Mouse (Mus musculus) gastrocnemius, postnatal 25 days (tissue): Measurements from ENCODE around the gene Tanc1. TPM values are rescaled to one million over a fixed set of nuclear protein-coding genes. Genes with fewer than 3 reads are reported as not detected.

Experiments used
- DNase-seq: peaks from one replicate; pipeline ENCODE4 v3.0.0; 2022
- total RNA-seq, 2 experiments: library from RNA; stranded (reverse); gene quantifications; 1 replicate in 1 of 2; 2 replicates in 1 of 2; pipeline ENCODE4 v1.2.3; 2021

The Tanc1 gene
- total RNA-seq, 2 experiments from 2014 or later, result 6.2 to 7.9 TPM

GRCm38 (mm10) chr2:59758139-59758918 is 146.5 kb downstream of the Tanc1 start:
- DNase-seq, result no peak

GRCm38 (mm10) chr2:59760731-59761130 is 148.9 kb downstream of the Tanc1 start:
- no peak for DNase-seq

DNA sequence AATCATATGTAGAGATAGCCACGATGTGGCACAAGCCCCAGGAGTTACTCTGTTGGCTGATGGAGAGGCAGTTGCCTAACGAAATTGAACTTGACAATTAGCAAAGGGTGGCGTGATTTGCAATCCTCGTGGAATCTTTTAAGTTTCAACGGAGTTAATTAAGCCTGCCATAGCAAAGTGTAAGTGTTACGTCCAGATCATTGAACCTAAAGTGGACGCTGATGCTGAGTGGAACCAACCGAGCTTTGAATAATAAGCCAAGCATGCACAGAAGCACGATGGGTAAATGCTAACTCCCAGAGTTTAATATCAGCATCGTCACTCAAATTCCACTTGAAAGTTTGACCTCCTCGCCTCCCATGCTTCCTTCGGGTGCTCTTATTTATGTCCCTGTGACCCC is 149.3 kb downstream of the Tanc1 start:
- DNase-seq, result no peak

GRCm38 (mm10) chr2:59762277-59762676 is 150.4 kb downstream of the Tanc1 start:
- DNase-seq, result no peak

GRCm38 (mm10) chr2:59765671-59766070 is 153.8 kb downstream of the Tanc1 start:
- no peak for DNase-seq

DNA sequence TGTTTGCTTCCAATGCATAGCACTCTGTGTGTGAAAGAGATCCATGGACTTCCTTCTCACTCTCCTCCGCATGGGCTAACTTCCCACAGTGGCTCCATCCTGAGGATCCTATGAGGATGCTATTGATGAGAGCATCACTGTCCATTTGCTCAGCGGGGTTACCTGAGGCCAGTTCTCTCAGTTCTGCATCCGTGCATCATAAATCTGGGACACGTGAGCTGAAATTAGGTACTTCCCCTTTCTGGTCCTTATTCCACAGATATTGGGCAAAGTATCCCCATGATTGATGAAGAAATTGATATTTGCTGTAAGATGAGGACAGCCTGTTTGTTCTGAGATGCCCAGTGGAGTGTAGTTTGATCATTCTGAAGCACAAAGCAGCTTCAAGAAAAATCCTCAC is 156.1 kb downstream of the Tanc1 start:
- DNase-seq, result no peak

DNA sequence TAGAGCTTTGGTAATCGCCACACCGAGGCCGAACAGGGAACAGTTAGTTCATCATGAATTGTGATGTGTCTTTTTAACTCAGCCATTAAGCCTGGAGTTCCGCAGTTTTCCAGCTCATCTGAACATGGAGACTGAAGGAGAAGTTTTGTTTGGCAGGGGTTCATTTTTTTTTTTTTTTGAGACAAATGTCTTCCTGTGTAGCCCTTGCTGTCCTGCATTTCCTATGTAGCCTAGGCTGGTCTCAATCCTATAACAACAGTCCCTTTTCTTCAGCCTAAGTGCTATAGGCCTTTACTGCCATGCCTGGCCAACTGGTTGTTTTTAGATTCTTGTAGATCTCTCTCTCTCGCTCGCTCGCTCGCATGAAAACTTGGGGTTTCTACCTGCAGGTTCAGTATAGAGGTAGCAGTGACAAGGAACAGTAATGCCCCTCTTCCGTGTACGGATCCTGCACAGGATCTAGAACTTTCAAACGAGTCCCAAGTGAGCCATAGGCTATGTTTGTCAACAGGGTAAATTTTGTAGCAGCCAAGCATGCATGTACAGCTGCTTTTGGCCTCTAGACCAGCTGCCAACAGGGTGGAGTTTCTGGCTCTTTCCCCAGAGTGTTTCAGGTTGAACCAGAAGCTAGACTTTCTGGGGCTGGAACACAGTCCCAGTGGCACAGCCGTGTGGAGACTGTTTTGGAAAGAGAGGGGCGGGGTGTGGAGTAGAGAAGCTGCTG is 157.0 kb downstream of the Tanc1 start:
- peak; percentile 55 for DNase-seq

- DNase-seq, result no peak
Measured at GRCm38 (mm10) chr2:59769385-59769735, 157.5 kb downstream of the Tanc1 start.

GRCm38 (mm10) chr2:59771708-59772107 is 159.9 kb downstream of the Tanc1 start:
- no peak for DNase-seq

DNA sequence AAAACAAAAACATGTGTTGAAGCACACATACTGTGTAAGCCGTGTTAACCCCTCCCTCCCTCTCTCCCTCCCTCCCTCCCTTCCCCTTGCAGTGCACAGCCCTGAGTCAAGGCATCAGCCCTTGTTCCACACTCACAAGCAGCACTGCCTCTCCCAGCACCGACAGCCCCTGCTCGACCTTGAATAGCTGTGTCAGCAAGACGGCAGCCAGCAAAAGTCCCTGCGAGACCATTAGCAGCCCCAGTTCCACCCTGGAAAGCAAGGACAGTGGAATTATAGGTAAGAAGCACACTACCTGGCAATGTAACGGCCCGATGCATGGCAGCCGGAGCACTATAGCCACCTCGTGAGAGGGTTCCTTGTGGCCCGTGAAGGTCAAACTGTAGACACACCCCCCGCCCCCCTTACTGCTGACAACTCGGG is 160.4 kb downstream of the Tanc1 start:
- no peak for DNase-seq

DNA sequence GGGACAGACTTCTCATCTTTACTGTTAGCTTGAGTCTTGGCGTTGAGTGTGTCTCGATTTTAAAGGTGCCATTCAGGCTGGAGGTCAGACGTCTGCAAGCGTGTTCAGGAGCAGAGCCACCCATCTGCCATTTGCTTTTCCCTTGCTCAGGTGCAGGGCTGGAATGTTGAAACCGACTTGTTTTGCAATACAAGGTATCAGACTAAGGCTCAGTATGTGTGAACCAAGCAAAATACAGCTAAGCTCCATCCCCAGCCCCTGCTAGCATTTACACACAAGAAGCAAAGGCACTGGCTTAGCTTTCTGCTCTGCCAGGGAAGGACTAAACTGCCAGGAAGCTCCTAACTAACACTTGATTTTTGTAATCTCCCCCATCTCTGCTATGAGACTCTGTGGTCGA is 162.5 kb downstream of the Tanc1 start:
- no peak for DNase-seq

DNA sequence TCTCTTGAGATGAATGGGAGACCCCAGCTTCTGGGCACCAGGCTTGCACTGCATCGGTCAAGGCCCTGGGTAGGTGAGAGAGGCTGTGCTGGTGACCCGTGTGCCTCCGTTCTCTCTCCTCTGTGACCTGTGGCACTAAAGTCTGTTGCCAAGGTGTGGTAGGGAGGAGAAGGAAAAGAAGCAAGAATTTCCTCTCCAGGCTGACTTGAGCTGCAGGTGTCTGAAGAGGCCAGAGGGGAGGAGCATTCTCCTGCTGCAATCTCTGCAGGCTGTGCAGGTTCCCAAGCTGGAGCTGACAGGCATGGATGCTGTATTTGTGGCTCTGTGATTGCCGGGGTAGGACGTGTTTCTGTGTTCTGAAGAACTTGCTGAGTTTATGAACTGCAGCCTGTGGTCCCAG is 163.3 kb downstream of the Tanc1 start:
- no peak for DNase-seq

- no peak for DNase-seq
Measured at GRCm38 (mm10) chr2:59775820-59776219, 164.0 kb downstream of the Tanc1 start.

DNA sequence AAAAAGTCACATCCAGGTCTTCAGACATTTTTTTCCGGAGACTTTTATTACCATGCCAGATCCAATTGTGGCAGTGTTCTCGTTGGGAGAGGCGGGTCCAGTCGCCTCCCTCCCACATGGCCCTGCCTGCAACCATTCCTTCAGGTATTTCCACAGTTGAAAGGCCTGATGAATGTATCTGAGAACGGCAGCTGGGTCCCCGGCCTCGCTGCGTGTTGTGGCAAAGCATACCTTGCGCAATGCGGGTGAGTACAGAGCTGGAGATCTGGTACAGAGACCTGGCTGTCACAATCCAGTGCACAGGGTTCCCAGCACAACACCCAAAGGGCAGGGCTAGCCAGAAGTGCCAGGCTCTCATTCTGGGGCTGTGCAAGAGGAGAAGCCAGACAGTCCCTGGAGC is 167.5 kb downstream of the Tanc1 start:
- DNase-seq, result no peak

DNA sequence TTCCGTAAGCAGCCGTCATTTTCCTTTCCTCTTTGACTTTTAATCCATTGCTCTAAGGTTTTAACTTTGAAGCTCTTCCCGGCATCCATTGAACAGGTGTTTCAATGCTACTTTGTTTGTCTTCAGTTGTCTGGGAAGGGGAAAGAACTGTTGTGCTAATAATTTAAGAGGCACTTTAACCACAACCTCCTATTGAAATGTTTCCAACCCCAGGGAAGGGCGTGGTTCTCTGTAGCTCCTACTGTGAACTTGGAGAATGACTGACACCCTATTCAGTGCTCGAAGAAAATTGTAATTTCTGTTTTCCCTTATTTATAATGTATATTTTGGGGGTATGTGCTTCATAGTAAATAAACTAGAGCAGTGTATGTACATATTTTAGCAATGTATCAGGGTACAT is 168.4 kb downstream of the Tanc1 start:
- no peak for DNase-seq

GRCm38 (mm10) chr2:59783055-59783831 is 171.4 kb downstream of the Tanc1 start:
- DNase-seq, result no peak

DNA sequence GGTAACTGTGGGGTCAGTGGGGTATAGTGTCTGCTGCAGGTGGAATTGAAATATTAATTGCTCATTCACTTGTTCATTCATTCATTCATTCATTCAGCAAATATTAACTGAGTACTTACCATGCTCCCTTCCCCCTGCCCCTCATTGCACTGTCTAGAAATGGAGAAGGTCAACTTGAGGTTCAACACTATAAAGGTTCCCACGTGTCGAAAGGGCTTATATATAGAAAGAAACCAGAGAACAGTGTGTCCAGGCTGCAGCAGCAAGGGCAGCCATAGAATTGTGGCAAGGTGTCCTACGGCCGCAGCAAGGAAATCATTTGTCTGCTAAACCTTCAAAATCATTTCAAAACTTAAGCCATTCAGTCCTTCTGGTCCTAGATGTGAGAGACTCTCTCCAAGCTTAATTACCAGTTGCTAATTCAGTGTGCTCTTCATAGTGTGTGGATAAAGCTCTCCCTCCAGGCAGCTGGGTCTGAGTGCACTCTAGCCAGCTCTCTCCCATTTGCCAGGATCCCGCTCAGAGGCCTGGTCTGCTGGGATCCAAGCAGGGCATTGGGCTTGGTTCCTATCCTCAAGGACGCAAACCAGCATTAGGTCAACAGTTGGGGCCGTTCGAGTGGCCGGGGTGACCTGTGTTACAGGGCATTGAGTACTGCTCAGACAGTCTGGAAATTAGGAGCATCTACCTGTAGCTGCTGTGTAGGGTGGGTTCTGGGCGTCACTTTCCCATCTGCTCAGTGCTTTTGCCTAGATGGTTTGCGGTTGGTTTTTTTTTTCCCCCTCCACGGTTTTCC is 172.2 kb downstream of the Tanc1 start:
- DNase-seq, result no peak

GRCm38 (mm10) chr2:59784628-59784883 is 172.7 kb downstream of the Tanc1 start:
- no peak for DNase-seq

- no peak for DNase-seq
Measured at GRCm38 (mm10) chr2:59785597-59785996, 173.8 kb downstream of the Tanc1 start.

DNA sequence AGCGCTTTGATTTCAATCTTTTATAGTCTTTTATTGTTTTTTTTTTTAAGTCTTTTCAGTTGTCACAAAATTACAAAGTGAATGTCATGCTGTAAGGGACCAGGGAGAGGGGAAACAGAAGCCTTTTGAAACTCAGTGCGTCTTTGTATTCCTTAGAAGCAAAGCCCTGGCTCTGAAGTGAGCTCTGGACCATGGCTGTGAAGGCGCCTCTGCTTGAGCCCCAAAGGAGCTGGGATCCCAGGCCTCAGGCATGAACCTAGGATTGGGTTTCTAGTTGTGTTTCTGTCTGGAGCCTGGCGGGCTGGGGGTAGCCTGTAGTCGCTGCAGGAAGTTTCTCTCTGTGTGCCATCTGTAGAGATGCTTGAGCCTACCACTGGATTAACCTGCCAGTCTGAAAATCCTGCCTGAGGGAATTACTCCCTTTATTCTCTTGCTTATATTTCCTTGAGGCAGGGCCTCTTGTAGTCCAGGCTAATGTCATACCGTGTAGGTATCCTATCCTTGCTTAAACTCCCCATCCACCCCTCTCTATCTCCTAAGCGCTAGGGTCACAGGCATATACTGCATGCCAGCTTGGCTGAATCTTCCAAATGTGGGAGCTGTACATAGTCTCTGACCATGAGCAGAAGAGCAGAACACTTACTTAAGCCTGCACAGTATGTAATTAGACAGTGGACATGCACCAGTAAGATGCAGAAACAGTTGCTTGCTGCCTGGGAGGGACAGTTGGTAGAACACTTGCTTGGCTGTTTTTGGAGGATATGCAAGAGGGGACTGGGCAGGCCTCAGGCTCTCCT is 177.1 kb downstream of the Tanc1 start:
- DNase-seq, result no peak

GRCm38 (mm10) chr2:59791596-59791995 is 179.8 kb downstream of the Tanc1 start:
- no peak for DNase-seq

GRCm38 (mm10) chr2:59793337-59793736 is 181.5 kb downstream of the Tanc1 start:
- DNase-seq, result no peak
